Mouse (Mus musculus) lung, embryonic 15.5 days (tissue): ENCODE results near the gene Borcs6. TPM values are rescaled to one million over a fixed set of nuclear protein-coding genes. Genes with fewer than 3 reads are reported as not detected.
"Not testable (repeated sequence)": the region's sequence is repeated elsewhere in the genome, so short reads cannot be mapped to it uniquely, and the experiment has no call there.

Experiments
- ATAC-seq: fragments of 200-750 bp; cut with Nextera tagmentation; 2 replicates; pipeline ENCODE4 v1.8.0; 2017; ENCODE audit warnings: moderate number of reproducible peaks, borderline replicate concordance; ENCODE audit not compliant: low FRiP score, low TSS enrichment; ENCODE audit errors: extremely low read depth
- H3K27ac ChIP-seq: fragments of 300-500 bp; sonication (generic); 2 replicates; pipeline ENCODE4 v1.5.1; 2015; ENCODE audit warnings: moderate library complexity, mild to moderate bottlenecking, inconsistent platforms
- H3K27me3 ChIP-seq: fragments of 300-500 bp; sonication (generic); 2 replicates; pipeline ENCODE4 v1.6.1; 2015; ENCODE audit warnings: inconsistent platforms
- H3K36me3 ChIP-seq: fragments of 300-500 bp; sonication (generic); 2 replicates; pipeline ENCODE4 v1.6.1; 2015; ENCODE audit warnings: inconsistent platforms
- H3K4me1 ChIP-seq: fragments of 300-500 bp; sonication (generic); 2 replicates; pipeline ENCODE4 v1.6.1; 2015; ENCODE audit warnings: inconsistent platforms
- H3K4me2 ChIP-seq: fragments of 300-500 bp; sonication (generic); 2 replicates; pipeline ENCODE4 v1.6.1; 2015; ENCODE audit warnings: inconsistent platforms, mild to moderate bottlenecking, moderate library complexity
- H3K4me3 ChIP-seq: fragments of 300-500 bp; sonication (generic); 2 replicates; pipeline ENCODE4 v1.5.1; 2015; ENCODE audit warnings: mild to moderate bottlenecking, inconsistent platforms
- H3K9ac ChIP-seq: fragments of 300-500 bp; sonication (generic); 2 replicates; pipeline ENCODE4 v1.6.1; 2015; ENCODE audit warnings: inconsistent platforms
- H3K9me3 ChIP-seq: fragments of 300-500 bp; sonication (generic); 2 replicates; pipeline ENCODE4 v1.6.1; 2016; ENCODE audit warnings: inconsistent platforms
- WGBS: fragments of 180-500 bp; shearing (Covaris S2); methylation state at CpG from one replicate; pipeline ENCODE4 v1.1.7; 2015; 5-methylcytosine and 5-hydroxymethylcytosine counted together
- polyA plus RNA-seq: library from polyadenylated mRNA; unstranded; fragments of >200 nt; fragmentation: Nextera tagmentation; extraction: Ambion mirVana; gene quantifications from 2 replicates; pipeline ENCODE4 v1.2.1, GENCODE M21; 2015

Borcs6 gene
- polyA plus RNA-seq, 1 experiment from 2014 or later: 10.3 TPM

- no peak for ATAC-seq
- Histone ChIP-seq H3K9me3 (no peaks in the 10 kb centered on the region), H3K36me3 (peaks cover 22% of the 10 kb centered on the region; the same call in 1 of the 2 replicates), H3K9ac (no peak overlapping the region), H3K4me1 (peaks cover 38% of the 10 kb centered on the region), H3K4me3 (no peak overlapping the region), H3K4me2 (no peak overlapping the region), H3K27me3 (no peaks in the 10 kb centered on the region), H3K27ac (no peak overlapping the region)
- WGBS: 84% methylated on average over 4 of the region's 4 CpGs
Observed at GRCm38 (mm10) chr11:69092871-69093270, 33.4 kb downstream of the Borcs6 start.

GRCm38 (mm10) chr11:69093856-69094255, 34.3 kb downstream of the Borcs6 start:
- WGBS: 79% methylated on average over 7 of the region's 7 CpGs
- ATAC-seq, H3K9ac ChIP-seq, H3K9me3 ChIP-seq, H3K4me3 ChIP-seq, H3K27me3 ChIP-seq: not testable (repeated sequence)
- peaks cover 45% of the 10 kb centered on the region for H3K4me1 ChIP-seq
- peak overlapping the region; percentile 51; the same call in 1 of the 2 replicates for H3K4me2 ChIP-seq
- H3K36me3 ChIP-seq: peaks cover 22% of the 10 kb centered on the region; the same call in 1 of the 2 replicates
- peak overlapping the region; percentile 91 for H3K27ac ChIP-seq

GRCm38 (mm10) chr11:69094697-69095429, 35.3 kb downstream of the Borcs6 start, which contains the start of gene Per1:
TSS of gene Per1 (plus strand) at chr11:69095217.
- H3K4me1 ChIP-seq: peaks cover 46% of the 10 kb centered on the region
- peak; percentile 90 for ATAC-seq
- H3K9me3 ChIP-seq: no peaks in the 10 kb centered on the region
- H3K4me3 ChIP-seq: peak within 1 kb of the TSS; percentile 69
- H3K27ac ChIP-seq: peak within 1 kb of the TSS; percentile 98
- no peaks in the 10 kb centered on the region for H3K27me3 ChIP-seq
- WGBS: under 1% methylated on average over 37 of the region's 37 CpGs
- H3K9ac ChIP-seq: peak within 1 kb of the TSS; percentile 84
- H3K36me3 ChIP-seq: peaks cover 22% of the 10 kb centered on the region; the same call in 1 of the 2 replicates
- peak within 1 kb of the TSS; percentile 92 for H3K4me2 ChIP-seq

- no peak for ATAC-seq
- WGBS: 2% methylated on average over 27 of the region's 27 CpGs
- peaks cover 46% of the 10 kb centered on the region for H3K4me1 ChIP-seq
Observed at GRCm38 (mm10) chr11:69095511-69096231, 36.2 kb downstream of the Borcs6 start.

GRCm38 (mm10) chr11:69096360-69096986, 37.0 kb downstream of the Borcs6 start:
- Histone ChIP-seq H3K4me1 (peaks cover 40% of the 10 kb centered on the region), H3K9me3 (no peaks in the 10 kb centered on the region), H3K9ac (peak overlapping the region; percentile 84), H3K27me3 (no peaks in the 10 kb centered on the region), H3K36me3 (peaks cover 25% of the 10 kb centered on the region), H3K4me3 (peak overlapping the region; percentile 69), H3K4me2 (peak overlapping the region; percentile 92), H3K27ac (peak overlapping the region; percentile 98)
- no peak for ATAC-seq
- WGBS: 5% methylated on average over 9 of the region's 9 CpGs

More at GRCm38 (mm10) chr11:69095511-69096231, 36.2 kb downstream of the Borcs6 start:
- Histone ChIP-seq H3K9ac (peak overlapping the region; percentile 84), H3K27ac (peak overlapping the region; percentile 98), H3K9me3 (no peaks in the 10 kb centered on the region), H3K36me3 (peaks cover 23% of the 10 kb centered on the region), H3K4me3 (peak overlapping the region; percentile 69), H3K4me2 (peak overlapping the region; percentile 92), H3K27me3 (no peaks in the 10 kb centered on the region)

GRCm38 (mm10) chr11:69096987-69097900, 37.7 kb downstream of the Borcs6 start:
- Histone ChIP-seq H3K4me3 (peak overlapping the region; percentile 69), H3K9ac (peak overlapping the region; percentile 84), H3K4me2 (peak overlapping the region; percentile 92), H3K36me3 (peaks cover 25% of the 10 kb centered on the region), H3K27ac (peak overlapping the region; percentile 98), H3K27me3 (no peaks in the 10 kb centered on the region), H3K9me3 (no peaks in the 10 kb centered on the region), H3K4me1 (peaks cover 40% of the 10 kb centered on the region)
- 1% methylated on average over 28 of the region's 29 CpGs for WGBS
- ATAC-seq: peak; percentile 69

- Histone ChIP-seq H3K9me3 (no peaks in the 10 kb centered on the region), H3K4me1 (peaks cover 40% of the 10 kb centered on the region), H3K4me3 (peak overlapping the region; percentile 69), H3K27me3 (no peaks in the 10 kb centered on the region), H3K9ac (peak overlapping the region; percentile 42), H3K4me2 (peak overlapping the region; percentile 92), H3K36me3 (peaks cover 29% of the 10 kb centered on the region), H3K27ac (peak overlapping the region; percentile 98)
- 17% methylated on average over 8 of the region's 8 CpGs for WGBS
- no peak for ATAC-seq
Observed at GRCm38 (mm10) chr11:69098039-69098761, 38.7 kb downstream of the Borcs6 start.

- ATAC-seq: peak; percentile 8; the same call in 1 of the 2 replicates
- H3K9ac ChIP-seq: peak overlapping the region; percentile 65
- H3K4me1 ChIP-seq: peaks cover 40% of the 10 kb centered on the region
- H3K27me3 ChIP-seq: no peaks in the 10 kb centered on the region
- H3K36me3 ChIP-seq: peaks cover 35% of the 10 kb centered on the region
- peak overlapping the region; percentile 69 for H3K4me3 ChIP-seq
- H3K4me2 ChIP-seq: peak overlapping the region; percentile 92
- peak overlapping the region; percentile 98 for H3K27ac ChIP-seq
- no peaks in the 10 kb centered on the region for H3K9me3 ChIP-seq
- WGBS: under 1% methylated on average over 19 of the region's 19 CpGs
Observed at GRCm38 (mm10) chr11:69098762-69099091, 39.2 kb downstream of the Borcs6 start.

GRCm38 (mm10) chr11:69099177-69099914, 39.8 kb downstream of the Borcs6 start:
- H3K9me3 ChIP-seq: no peaks in the 10 kb centered on the region
- under 1% methylated on average over 22 of the region's 22 CpGs for WGBS
- peak overlapping the region; percentile 65 for H3K9ac ChIP-seq
- H3K4me3 ChIP-seq: peak overlapping the region; percentile 69
- peaks cover 34% of the 10 kb centered on the region for H3K4me1 ChIP-seq
- peak overlapping the region; percentile 98 for H3K27ac ChIP-seq
- H3K27me3 ChIP-seq: no peaks in the 10 kb centered on the region
- peak overlapping the region; percentile 92 for H3K4me2 ChIP-seq
- ATAC-seq: no peak
- H3K36me3 ChIP-seq: peaks cover 41% of the 10 kb centered on the region

- H3K4me3 ChIP-seq: peak overlapping the region; percentile 69
- H3K9ac ChIP-seq: peak overlapping the region; percentile 65
- H3K9me3 ChIP-seq: no peaks in the 10 kb centered on the region
- WGBS: under 1% methylated on average over 23 of the region's 23 CpGs
- H3K36me3 ChIP-seq: peaks cover 47% of the 10 kb centered on the region
- peaks cover 32% of the 10 kb centered on the region for H3K4me1 ChIP-seq
- peak overlapping the region; percentile 98 for H3K27ac ChIP-seq
- H3K27me3 ChIP-seq: no peaks in the 10 kb centered on the region
- ATAC-seq: peak; percentile 7; the same call in 1 of the 2 replicates
- H3K4me2 ChIP-seq: peak overlapping the region; percentile 92
Observed at GRCm38 (mm10) chr11:69099915-69100345, 40.4 kb downstream of the Borcs6 start.
